Comparison of ENCODE assay signal across 10 mouse cellular contexts in genomic region chr3:27617733-27618132, GRCm38 (mm10).
DNase-seq lines count a peak whose midpoint lies in the region; ATAC-seq and TF ChIP-seq lines count a peak whose summit lies in the region.
"Had no signal": no experiment of that assay in that cellular context is flagged by ENCODE, and none has a peak within 500 bp of the region (broad histone marks: within the 10 kb centered on the region; RNA-seq: fewer than 3 reads in every experiment).

No protein-coding gene starts in this region.

- H3K9ac ChIP-seq in kidney, embryonic 14.5 days (ENCODE audit: low read depth, low read length) = no peak overlapping the region
- H3K9ac ChIP-seq: forebrain, embryonic 12.5 days; limb, embryonic 12.5 days had no signal

- H3K36me3 ChIP-seq in kidney, adult 2 months (ENCODE audit: control insufficient read depth, insufficient read depth, low read length) = no peaks in the 10 kb centered on the region
- peaks cover 5% of the 10 kb centered on the region; the same call in 1 of the 2 replicates for H3K36me3 ChIP-seq in kidney, embryonic 14.5 days (ENCODE audit: control insufficient read depth, insufficient read depth, low read length)
- H3K36me3 ChIP-seq in thymus, adult 2 months (ENCODE audit: control insufficient read depth, insufficient read depth, low read length) = no peaks in the 10 kb centered on the region
- H3K36me3 ChIP-seq: forebrain, embryonic 12.5 days had no signal

- H3K4me3 ChIP-seq in kidney, adult 2 months (ENCODE audit: insufficient read depth, low read depth, low read length) = no peak overlapping the region
- no peak overlapping the region for H3K4me3 ChIP-seq in kidney, embryonic 14.5 days (ENCODE audit: low read length)
- peak overlapping the region; percentile 51 for H3K4me3 ChIP-seq in bone marrow, adult 2 months (replicated peaks; ENCODE audit: control insufficient read depth, low read depth, low read length)
- no peak overlapping the region for H3K4me3 ChIP-seq in thymus, adult 2 months (ENCODE audit: control insufficient read depth, insufficient read depth, low read length)
- H3K4me3 ChIP-seq: forebrain, embryonic 12.5 days; limb, embryonic 12.5 days had no signal

- no peak overlapping the region for H3K4me2 ChIP-seq in kidney, embryonic 14.5 days (replicated peaks; ENCODE audit: low read depth, low read length)
- H3K4me2 ChIP-seq: forebrain, embryonic 12.5 days; limb, embryonic 12.5 days had no signal

- no peaks in the 10 kb centered on the region for H3K9me3 ChIP-seq in kidney, embryonic 14.5 days (ENCODE audit: control insufficient read depth, low read length)
- H3K9me3 ChIP-seq: forebrain, embryonic 12.5 days; limb, embryonic 12.5 days had no signal

- H3K4me1 ChIP-seq in kidney, adult 2 months (ENCODE audit: control insufficient read depth, insufficient read depth, low read length) = peaks cover 10% of the 10 kb centered on the region; the same call in 1 of the 2 replicates
- H3K4me1 ChIP-seq in kidney, embryonic 14.5 days (ENCODE audit: control insufficient read depth, insufficient read depth, low read length) = peaks cover 16% of the 10 kb centered on the region
- H3K4me1 ChIP-seq in bone marrow, adult 2 months (ENCODE audit: control insufficient read depth, insufficient read depth, low read length) = peaks cover 4% of the 10 kb centered on the region; the same call in 1 of the 2 replicates
- no peaks in the 10 kb centered on the region for H3K4me1 ChIP-seq in thymus, adult 2 months (replicated peaks; ENCODE audit: control insufficient read depth, insufficient read depth, low read length)

- H3K27ac ChIP-seq in kidney, adult 2 months (ENCODE audit: insufficient read depth, low read depth, low read length) = peak overlapping the region; percentile 63
- no peak overlapping the region for H3K27ac ChIP-seq in kidney, embryonic 14.5 days (ENCODE audit: low read depth, low read length)
- H3K27ac ChIP-seq in bone marrow, adult 2 months (ENCODE audit: control insufficient read depth, insufficient read depth, low read depth, low read length, poor library complexity) = peak overlapping the region; percentile 75
- H3K27ac ChIP-seq in thymus, adult 2 months (ENCODE audit: control insufficient read depth, insufficient read depth, low read length) = no peak overlapping the region
- H3K27ac ChIP-seq: forebrain, embryonic 12.5 days; limb, embryonic 12.5 days had no signal

- no peak for TF ChIP-seq CTCF in kidney, adult 2 months (conservative IDR thresholded peaks at IDR 0.05; ENCODE audit: insufficient read depth, insufficient read length, low read depth, low read length)
- no peak for TF ChIP-seq CTCF in bone marrow, adult 2 months (IDR thresholded peaks at IDR 0.05; ENCODE audit: control insufficient read depth, insufficient read depth, low read length)
- TF ChIP-seq CTCF in thymus, adult 2 months (IDR thresholded peaks at IDR 0.05; ENCODE audit: borderline replicate concordance, control insufficient read depth, extremely low read depth, insufficient read depth, low read length, poor library complexity) = no peak

- 80% methylated on average over 9 of the region's 9 CpGs for WGBS in kidney, adult 2 months
- 72% methylated on average over 9 of the region's 9 CpGs for WGBS in kidney, embryonic 14.5 days
- WGBS in bone marrow, adult 2 months = 6% methylated on average over 9 of the region's 9 CpGs
- WGBS in thymus, adult 2 months = 36% methylated on average over 9 of the region's 9 CpGs

- TF ChIP-seq POLR2A in kidney, adult 2 months (IDR thresholded peaks at IDR 0.05; ENCODE audit: low read depth, low read length) = no peak
- TF ChIP-seq POLR2A in bone marrow, adult 2 months (IDR thresholded peaks at IDR 0.05; ENCODE audit: borderline replicate concordance, control insufficient read depth, low read depth, low read length) = no peak
- no peak for TF ChIP-seq POLR2A in thymus, adult 2 months (IDR thresholded peaks at IDR 0.05; ENCODE audit: control insufficient read depth, extremely low read depth, insufficient read depth, low read length, poor library complexity)

- no peak for ATAC-seq in kidney, embryonic 14.5 days (ENCODE audit: low FRiP score, low TSS enrichment)
- ATAC-seq in hematopoietic stem cell, adult 5-6 weeks (replicated peaks in 1 of 2; ENCODE audit: insufficient read depth in 1 of 2, low FRiP score in 2 of 2, low TSS enrichment in 1 of 2, low read depth in 1 of 2, poor library complexity in 2 of 2, severe bottlenecking in 2 of 2) = peak; percentile 79 to 83
- ATAC-seq in megakaryocyte, adult 5-6 weeks (ENCODE audit: poor library complexity, severe bottlenecking) = peak; percentile 81

- no peak for DNase-seq in kidney, adult 2 months
- DNase-seq in embryo, embryonic 10 days (ENCODE audit: low spot score) = no peak
- DNase-seq in thymus, adult 2 months = no peak
- DNase-seq: gastrocnemius, postnatal 25 days had no signal

- no peaks in the 10 kb centered on the region for H3K27me3 ChIP-seq in kidney, adult 2 months (replicated peaks; ENCODE audit: control insufficient read depth, insufficient read depth, low read length)
- H3K27me3 ChIP-seq in kidney, embryonic 14.5 days (ENCODE audit: control insufficient read depth, insufficient read depth, low read length) = no peaks in the 10 kb centered on the region
- no peaks in the 10 kb centered on the region for H3K27me3 ChIP-seq in thymus, adult 2 months (ENCODE audit: control insufficient read depth, insufficient read depth, low read length)
- H3K27me3 ChIP-seq: forebrain, embryonic 12.5 days; limb, embryonic 12.5 days had no signal

Comparison
In these comparisons a context has a peak if more than half of its experiments do, and no peak if none do; other contexts are left out.
1. H3K27ac ChIP-seq: peak in kidney, adult 2 months (single experiment) and bone marrow, adult 2 months (single experiment); none in kidney, embryonic 14.5 days (single experiment) and thymus, adult 2 months (single experiment).